Mouse (Mus musculus) C2C12 (cell line): ENCODE results near the gene Mtf1. TPM values are rescaled to one million over a fixed set of nuclear protein-coding genes. Genes with fewer than 3 reads are reported as not detected.

Source experiments
- H3K27me3 ChIP-seq: one replicate; pipeline ENCODE4 v1.6.1; 2011; ENCODE audit not compliant: control insufficient read depth, insufficient read depth, insufficient read length
- H3K36me3 ChIP-seq: one replicate; pipeline ENCODE4 v1.6.1; 2011; ENCODE audit not compliant: control insufficient read depth, insufficient read depth
- H3K4me3 ChIP-seq: one replicate; pipeline ENCODE4 v1.5.1; 2011; ENCODE audit warnings: mild to moderate bottlenecking, control low read depth; ENCODE audit not compliant: poor library complexity, insufficient read depth, severe bottlenecking
- H3K79me2 ChIP-seq: one replicate; pipeline ENCODE4 v1.6.1; 2011; ENCODE audit not compliant: control insufficient read depth, insufficient read depth
- H3K79me3 ChIP-seq: one replicate; pipeline ENCODE4 v1.6.1; 2011; ENCODE audit warnings: low read depth, control low read depth
- H3ac ChIP-seq: one replicate; pipeline ENCODE3; 2011; ENCODE audit warnings: low read depth; ENCODE audit not compliant: control insufficient read depth, insufficient read length
- CEBPB ChIP-seq: IDR thresholded peaks from one replicate; pipeline ENCODE4 v1.6.1; 2011; ENCODE audit warnings: low read depth, mild to moderate bottlenecking, control low read depth, moderate library complexity
- CTCF ChIP-seq: IDR thresholded peaks from one replicate; pipeline ENCODE4 v1.5.1; 2011; ENCODE audit not compliant: control insufficient read depth, insufficient read depth, insufficient read length
- FOSL1 ChIP-seq: IDR thresholded peaks from one replicate; pipeline ENCODE4 v1.8.0; 2011; ENCODE audit warnings: mild to moderate bottlenecking, low read length; ENCODE audit not compliant: poor library complexity, insufficient read depth, severe bottlenecking
- MAX ChIP-seq: IDR thresholded peaks from one replicate; pipeline ENCODE4 v1.6.1; 2011; ENCODE audit warnings: mild to moderate bottlenecking, control low read depth
- MYOD1 ChIP-seq: IDR thresholded peaks from one replicate; pipeline ENCODE4 v1.6.1; 2011; ENCODE audit warnings: low read depth; ENCODE audit not compliant: control insufficient read depth, insufficient read length
- MYOG ChIP-seq: IDR thresholded peaks from one replicate; pipeline ENCODE4 v1.6.1; 2011; ENCODE audit not compliant: control insufficient read depth, insufficient read length; ENCODE audit errors: extremely low read depth
- USF1 ChIP-seq: IDR thresholded peaks from one replicate; pipeline ENCODE4 v1.6.1; 2011; ENCODE audit warnings: low read depth, mild to moderate bottlenecking, control low read depth, moderate library complexity
- polyA plus RNA-seq: library from polyadenylated mRNA; unstranded; fragments of >200 nt; fragmentation: generic; extraction: Trizol; gene quantifications from one replicate; pipeline ENCODE4 v1.2.1, GENCODE M21; 2012; ENCODE audit warnings: missing spikeins

Gene Mtf1
- polyA plus RNA-seq, 1 experiment, result 10.9 TPM

GRCm38 (mm10) chr4:124893769-124894168 lies 91.9 kb downstream of the Mtf1 start:
- H3K79me2 ChIP-seq, result no peaks in the 10 kb centered on the region

GRCm38 (mm10) chr4:124894508-124895428 lies 92.9 kb downstream of the Mtf1 start:
- Histone ChIP-seq H3K79me2 (no peaks in the 10 kb centered on the region), H3K79me3 (no peaks in the 10 kb centered on the region), H3ac (no peak overlapping the region), H3K4me3 (no peak overlapping the region), H3K36me3 (no peaks in the 10 kb centered on the region), H3K27me3 (peaks cover 80% of the 10 kb centered on the region)
- TF ChIP-seq MAX (no peak), CEBPB (no peak), FOSL1 (no peak), USF1 (no peak), MYOG (no peak), CTCF (no peak), MYOD1 (no peak)

More at GRCm38 (mm10) chr4:124893769-124894168, 91.9 kb downstream of the Mtf1 start:
- Histone ChIP-seq H3K4me3 (no peak overlapping the region), H3K79me3 (no peaks in the 10 kb centered on the region), H3K36me3 (no peaks in the 10 kb centered on the region), H3ac (no peak overlapping the region), H3K27me3 (peaks cover 75% of the 10 kb centered on the region)
- no peak for TF ChIP-seq CTCF
- TF ChIP-seq MYOG, result no peak
- no peak for TF ChIP-seq USF1
- no peak for TF ChIP-seq MAX
- no peak for TF ChIP-seq CEBPB
- no peak for TF ChIP-seq MYOD1
- TF ChIP-seq FOSL1, result no peak

- Histone ChIP-seq H3K4me3 (no peak overlapping the region), H3K79me2 (no peaks in the 10 kb centered on the region), H3K27me3 (peaks cover 71% of the 10 kb centered on the region), H3K36me3 (no peaks in the 10 kb centered on the region), H3K79me3 (no peaks in the 10 kb centered on the region), H3ac (no peak overlapping the region)
- TF ChIP-seq FOSL1 (no peak), CEBPB (no peak), MYOG (no peak), CTCF (no peak), USF1 (no peak), MYOD1 (no peak), MAX (no peak)
Measured at GRCm38 (mm10) chr4:124898428-124898827, 96.5 kb downstream of the Mtf1 start.

Other genes with a start within 250 kb of the Mtf1 start
- gene 3100002H09Rik, start 191.3 kb upstream of the Mtf1 start, polyA plus RNA-seq, result not detected
- gene Pou3f1, start 145.3 kb upstream of the Mtf1 start, polyA plus RNA-seq, result 0.01 TPM
- 29.7 TPM for gene Utp11, start 108.5 kb upstream of the Mtf1 start, polyA plus RNA-seq
- gene Fhl3, start 101.4 kb upstream of the Mtf1 start, polyA plus RNA-seq, result 206 TPM
- gene Sf3a3, start 87.3 kb upstream of the Mtf1 start, polyA plus RNA-seq, result 71.6 TPM
- gene Inpp5b, start 60.3 kb upstream of the Mtf1 start, polyA plus RNA-seq, result 13.8 TPM
- gene Yrdc, start 48.6 kb downstream of the Mtf1 start, polyA plus RNA-seq, result 78.9 TPM
- gene 1110065P20Rik, start 49.1 kb downstream of the Mtf1 start, polyA plus RNA-seq, result 67.6 TPM
- gene Maneal, start 60.1 kb downstream of the Mtf1 start, polyA plus RNA-seq, result 0.04 TPM
- not detected for gene Epha10, start 78.8 kb downstream of the Mtf1 start, polyA plus RNA-seq
- 6.5 TPM for gene 9930104L06Rik, start 134.9 kb downstream of the Mtf1 start, polyA plus RNA-seq
- 104 TPM for gene Cdca8, start 137.2 kb downstream of the Mtf1 start, polyA plus RNA-seq
- 0.04 TPM for gene Rspo1, start 184.3 kb downstream of the Mtf1 start, polyA plus RNA-seq
- gene Gnl2, start 214.5 kb downstream of the Mtf1 start, polyA plus RNA-seq, result 23.2 TPM